Mouse (Mus musculus) small intestine, adult 2 months (tissue): ENCODE results near the gene Mecom.

Experiments used
- CTCF ChIP-seq: fragments of 200-500 bp; IDR thresholded peaks from 2 replicates; pipeline ENCODE4 v1.5.1; 2012; ENCODE audit warnings: low read depth, mild to moderate bottlenecking, control low read depth, inconsistent platforms, low read length, moderate library complexity, mixed read lengths; ENCODE audit not compliant: insufficient replicate concordance, insufficient read length; ENCODE audit errors: extremely low read depth
- POLR2A ChIP-seq: fragments of 200-500 bp; IDR thresholded peaks from 2 replicates; pipeline ENCODE4 v1.6.1; 2012; ENCODE audit warnings: low read depth, mild to moderate bottlenecking, control low read depth, inconsistent platforms, low read length, moderate library complexity

- TF ChIP-seq POLR2A (no peak), CTCF (no peak)
Observed at GRCm38 (mm10) chr3:30254451-30254850, 293.4 kb downstream of the Mecom start.
